Mouse (Mus musculus) kidney, adult 18-20 months (tissue): ENCODE measurements at regions not wholly inside any gene's neighbourhood (a gene's known extent, or its start where the extent isn't known, plus 50 kb on each side); places are given as distances from the start of the nearest gene placed in this dataset.
A peak's percentile ranks its signal among the peaks of the same experiment; 100 is the strongest.

ENCODE experiments used
- DNase-seq: peaks from one replicate; pipeline ENCODE4 v3.0.0; 2021

DNA sequence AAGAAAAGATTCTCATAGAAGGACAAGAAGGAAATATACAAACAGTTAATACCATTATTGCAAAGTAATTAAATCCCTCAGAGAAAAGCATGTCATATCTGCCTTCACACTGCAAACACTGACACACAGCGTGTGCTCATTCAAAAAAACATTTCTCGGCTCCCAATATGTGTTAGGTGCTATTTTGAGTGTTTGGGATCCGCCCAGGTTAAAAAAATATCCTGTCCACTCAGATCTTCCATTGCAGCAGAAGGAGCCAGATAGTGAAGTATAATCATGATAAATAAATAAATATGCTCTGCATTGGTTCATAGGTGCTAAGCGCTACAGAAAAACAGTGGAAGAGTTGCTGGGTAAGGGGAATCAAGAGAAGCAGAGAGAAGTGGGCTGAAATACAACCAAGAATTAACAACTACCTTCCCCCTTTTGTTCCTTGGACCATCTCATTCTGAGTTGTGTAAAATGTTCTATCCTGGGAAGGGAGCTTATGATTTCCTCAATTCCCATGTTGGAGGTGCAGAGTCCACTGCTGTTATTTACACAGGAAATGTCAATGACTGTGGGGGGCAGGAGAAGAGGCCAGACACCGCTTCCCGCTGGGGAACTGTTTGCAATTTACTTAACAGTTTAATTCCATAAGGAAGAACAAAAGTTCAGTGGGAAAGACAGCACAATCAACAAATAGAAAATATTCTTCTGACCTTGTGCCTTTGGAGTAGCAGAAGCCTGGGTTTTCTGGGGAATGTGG is 139.9 kb downstream of the Tle1 start:
- no peak for DNase-seq

DNA sequence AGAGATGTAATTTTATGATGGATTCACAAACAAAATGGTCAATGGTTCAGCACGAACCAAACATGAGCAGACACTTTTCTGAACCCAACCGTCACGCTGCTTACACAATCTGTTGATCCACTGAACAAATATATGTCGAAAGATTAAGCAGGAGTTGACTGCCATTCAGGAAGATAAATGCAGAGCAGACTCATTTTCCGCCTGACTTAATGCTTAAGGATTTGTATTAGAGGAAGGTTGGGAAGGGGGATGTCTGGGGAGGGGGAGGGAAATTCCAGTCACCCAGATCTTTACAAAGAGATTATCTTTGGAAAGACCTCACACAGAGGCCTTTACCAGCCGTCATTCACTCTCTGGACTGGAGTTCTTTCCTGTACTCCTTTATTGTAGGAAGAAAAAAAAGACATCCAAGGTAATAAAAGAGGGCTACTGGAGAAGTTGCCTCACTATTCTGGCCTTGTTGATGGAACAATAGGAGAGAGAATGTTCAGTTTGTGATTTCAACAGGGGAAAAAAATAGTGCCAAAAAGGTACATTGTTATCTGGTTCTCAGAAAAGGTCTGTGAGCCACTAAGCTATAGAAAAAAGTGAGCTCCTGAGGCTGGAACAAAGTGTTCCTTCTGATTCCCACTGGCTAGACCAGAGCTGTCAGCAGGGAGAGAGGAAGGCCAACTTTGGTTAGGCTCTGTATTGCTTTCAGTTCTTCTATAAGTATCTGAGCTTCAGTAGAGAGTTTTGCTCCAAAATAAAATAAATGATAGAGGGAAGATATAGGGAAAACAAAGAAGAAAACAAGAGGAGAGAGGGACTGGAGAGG is 150.9 kb downstream of the Tle1 start:
- no peak for DNase-seq

DNA sequence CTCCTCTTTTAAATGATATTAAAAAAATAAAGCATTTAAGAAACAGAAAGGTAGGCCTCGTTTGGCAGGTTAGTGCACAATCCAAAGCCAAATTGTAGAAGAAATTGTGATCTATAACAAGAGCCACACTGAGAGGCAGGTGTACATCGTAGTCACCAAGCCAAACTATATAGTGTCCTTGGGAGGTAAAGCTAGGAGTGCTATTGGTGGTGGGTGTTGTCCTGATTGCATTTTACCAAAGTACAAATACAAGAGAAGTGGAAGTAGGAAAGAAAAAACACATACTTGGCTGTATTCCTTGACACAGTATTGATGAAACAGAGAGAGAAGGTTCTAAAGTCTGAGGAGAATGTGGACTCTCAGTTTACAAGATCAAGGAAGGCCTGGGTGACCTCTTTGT is 178.6 kb downstream of the Tle1 start:
- no peak for DNase-seq

DNA sequence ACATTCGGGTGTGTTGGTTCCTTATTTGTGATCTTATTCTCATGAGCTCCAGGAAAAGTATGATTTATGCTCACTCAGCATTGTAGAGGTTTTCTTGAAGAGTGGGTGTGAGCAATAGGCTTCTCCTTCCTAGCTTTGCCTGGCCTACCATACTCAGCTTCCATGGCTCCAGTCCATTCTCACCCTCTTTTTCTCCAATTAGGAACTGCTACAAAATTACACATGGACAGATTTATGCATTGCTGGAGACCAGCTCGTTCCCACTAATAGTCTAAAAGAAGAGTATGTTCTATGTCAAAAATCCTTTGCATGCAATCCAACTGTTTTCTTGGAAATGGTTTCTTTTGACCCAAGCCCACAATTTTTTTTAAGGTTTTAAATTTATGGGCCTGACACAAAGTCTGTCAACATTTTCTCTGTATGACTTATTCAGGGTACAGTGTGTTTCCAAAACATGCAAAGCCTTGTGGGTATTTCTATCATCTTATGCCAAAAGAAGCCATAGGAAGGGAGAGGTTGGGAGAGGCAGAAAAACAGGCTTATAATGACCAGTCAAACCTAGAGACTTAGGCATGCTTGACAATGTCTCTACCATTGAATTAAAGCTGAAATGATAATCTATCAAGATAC is 186.4 kb downstream of the Tle1 start:
- DNase-seq, result peak; percentile 3

DNA sequence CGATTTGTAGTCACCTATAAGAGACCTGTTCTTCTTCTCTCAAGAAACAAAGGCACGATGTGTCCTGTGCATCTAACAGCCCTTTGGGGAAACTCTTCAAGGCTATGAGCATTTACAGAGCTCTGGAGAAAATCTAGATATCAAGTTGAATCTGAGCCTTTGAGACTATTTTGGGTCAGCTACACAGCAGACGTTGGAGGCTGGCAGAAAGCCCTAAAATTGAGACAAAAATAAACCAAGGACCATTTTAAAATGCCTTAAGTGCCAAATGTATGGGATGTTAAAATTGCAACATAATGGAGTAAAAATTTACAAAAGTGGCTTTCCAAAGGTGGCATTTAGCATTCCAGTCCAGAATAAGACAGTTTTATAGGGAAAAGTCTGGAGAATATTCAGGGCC is 187.1 kb downstream of the Tle1 start:
- no peak for DNase-seq

DNA sequence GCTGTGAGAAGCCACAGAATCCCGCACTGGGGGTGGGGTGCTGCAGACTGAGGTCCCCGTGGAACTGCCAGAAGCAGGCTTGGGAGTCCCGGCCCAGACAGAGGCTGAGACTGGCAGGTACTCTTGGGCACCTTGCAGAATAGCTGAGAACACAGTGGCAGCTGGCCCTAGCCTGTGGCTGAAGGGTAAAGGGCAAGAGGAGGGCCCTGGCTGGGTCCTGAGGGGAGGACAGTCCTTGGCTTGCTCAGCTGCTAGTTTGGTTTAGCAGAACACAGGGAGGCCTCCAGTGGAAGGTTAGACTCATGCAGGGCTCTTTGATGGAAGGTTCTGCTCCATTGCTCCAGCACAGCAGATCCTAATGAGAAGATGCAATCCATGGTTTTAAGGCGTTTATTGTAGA is 190.4 kb downstream of the Tle1 start:
- no peak for DNase-seq

DNA sequence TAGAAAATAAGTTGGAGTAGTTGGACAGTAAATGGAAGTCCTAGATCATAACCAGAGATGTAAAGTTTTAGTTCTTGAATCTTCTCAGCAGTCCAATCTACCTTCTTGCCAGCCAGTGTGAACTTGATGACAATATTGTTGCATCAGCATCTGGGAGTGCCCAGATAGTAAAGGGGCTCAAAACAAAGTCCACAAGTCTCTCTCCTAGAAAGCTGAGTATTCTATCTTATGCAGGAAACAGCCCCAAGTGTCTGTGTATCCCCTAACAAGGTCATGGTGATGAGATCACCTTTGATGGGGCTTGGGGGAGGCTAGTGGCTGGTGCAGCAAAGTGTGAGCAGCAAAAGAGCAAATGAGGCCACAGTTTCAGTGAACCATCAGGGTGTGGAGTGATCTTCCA is 194.8 kb downstream of the Tle1 start:
- no peak for DNase-seq

DNA sequence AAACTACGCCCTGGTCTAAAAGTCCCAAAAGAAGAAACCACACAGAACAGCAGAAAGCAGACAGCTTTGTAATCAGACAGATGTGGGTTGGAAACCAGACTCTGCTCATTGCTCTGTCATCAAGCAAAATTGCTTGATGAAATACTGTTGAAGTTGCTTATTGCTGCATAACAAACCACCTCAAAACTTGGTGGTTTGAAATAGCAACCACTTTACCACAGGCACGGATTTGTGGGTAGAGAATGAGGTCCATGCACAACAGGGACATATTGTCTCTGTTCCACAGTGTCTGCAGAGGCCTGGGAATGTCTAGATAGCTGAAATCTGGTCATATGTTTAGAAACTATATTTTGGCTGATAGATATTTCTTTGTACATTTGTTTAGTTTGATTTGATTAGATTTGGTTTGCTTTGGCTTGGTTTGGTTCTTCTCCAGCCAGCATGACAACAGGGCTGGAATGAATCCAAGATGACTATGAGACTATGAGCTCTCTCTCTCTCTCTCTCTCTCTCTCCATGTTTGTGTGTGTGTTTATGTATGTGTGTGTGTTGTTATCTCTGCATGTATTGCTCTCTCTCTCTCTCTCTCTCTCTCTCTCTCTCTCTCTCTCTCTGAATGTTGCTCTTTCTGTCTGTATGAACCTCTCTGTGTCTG is 199.4 kb downstream of the Tle1 start:
- no peak for DNase-seq

DNA sequence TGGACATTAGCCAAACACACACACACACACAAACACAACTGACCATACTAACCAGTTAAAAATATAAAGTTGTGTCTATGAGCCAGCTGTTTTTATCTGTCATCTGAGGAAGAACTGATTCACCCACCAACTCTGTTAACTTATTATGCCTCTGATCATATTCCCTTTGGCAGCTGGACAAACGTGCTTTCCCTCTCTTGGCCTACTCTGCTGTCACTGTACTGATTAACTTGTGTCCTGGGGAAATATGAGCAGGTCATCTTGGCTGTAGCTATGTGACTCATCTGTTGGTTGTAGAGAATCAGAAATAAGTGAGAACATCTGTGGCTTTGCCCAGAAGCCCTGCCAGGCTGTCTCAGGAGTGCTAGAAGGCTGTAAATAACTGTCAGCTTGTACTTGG is 210.9 kb upstream of the Gm11232 start:
- DNase-seq, result peak; percentile 12

DNA sequence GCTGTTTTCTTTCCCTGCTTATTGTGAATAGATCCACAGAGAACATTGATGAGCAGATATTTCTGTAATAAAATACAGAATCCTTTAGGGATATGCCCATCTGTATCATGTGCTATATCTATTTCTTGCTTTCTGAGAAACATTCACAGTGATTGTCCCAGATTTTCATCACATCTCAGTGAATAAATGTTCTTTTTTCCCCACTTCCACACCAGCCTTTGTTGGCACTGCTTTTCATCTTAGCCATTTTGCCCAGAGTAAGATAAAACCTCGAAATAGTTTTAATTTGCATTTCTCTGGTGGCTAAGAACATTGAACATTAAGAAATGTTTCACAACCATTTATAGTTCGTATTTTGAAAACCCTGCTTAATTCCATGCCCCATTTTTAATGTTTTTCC is 195.7 kb upstream of the Gm11232 start:
- no peak for DNase-seq

DNA sequence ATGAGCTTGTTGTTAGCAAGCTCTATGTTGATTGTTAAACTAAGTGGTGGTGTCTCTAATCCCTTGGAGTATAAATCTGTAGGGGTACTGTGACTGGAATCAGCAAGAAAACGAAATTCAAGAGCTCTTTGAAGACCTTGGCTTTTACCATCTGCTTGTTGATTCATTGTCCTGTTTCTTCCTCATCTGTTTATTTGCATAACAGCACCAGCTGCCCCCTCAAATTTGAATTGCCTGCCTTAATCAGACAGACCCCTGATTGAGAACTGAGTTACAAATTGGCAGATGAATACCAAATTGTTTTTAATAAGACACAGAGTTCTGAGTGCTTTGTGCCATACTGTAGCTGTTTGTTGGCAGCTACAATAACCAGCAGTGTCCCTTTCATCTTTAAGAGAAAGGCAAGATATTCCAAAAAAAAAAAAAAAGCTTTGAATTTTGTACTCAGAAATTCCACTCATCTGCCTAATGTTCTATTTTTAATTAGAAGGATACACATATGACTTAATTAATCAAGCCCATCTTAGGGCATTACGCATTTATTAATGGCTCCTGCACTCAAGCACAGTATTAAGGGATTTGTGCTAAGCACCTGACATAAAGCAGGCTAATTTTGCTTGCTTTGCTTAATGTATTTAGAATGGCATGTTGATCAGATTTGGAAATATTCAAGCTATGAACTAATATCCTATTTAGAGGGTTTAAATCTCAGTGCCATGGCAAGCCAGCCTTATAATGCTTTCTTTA is 175.6 kb upstream of the Gm11232 start:
- no peak for DNase-seq

DNA sequence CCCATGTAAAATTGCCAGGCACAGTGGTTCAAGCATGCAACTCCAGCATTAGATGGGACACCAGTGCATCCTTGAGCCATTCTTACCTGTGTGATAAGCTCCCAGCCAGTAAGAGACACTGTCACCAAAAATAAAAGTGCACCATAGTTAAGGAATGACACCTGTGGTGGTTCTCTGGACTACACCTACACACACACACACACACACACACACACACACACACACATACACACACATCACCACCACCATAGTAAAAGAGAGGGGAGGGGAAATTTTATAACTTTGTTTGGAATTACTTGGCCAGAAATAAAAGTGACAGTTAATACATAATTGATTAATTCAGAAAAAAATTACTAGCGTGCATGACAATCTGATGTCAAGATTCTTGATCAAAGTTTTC is 175.1 kb upstream of the Gm11232 start:
- no peak for DNase-seq

DNA sequence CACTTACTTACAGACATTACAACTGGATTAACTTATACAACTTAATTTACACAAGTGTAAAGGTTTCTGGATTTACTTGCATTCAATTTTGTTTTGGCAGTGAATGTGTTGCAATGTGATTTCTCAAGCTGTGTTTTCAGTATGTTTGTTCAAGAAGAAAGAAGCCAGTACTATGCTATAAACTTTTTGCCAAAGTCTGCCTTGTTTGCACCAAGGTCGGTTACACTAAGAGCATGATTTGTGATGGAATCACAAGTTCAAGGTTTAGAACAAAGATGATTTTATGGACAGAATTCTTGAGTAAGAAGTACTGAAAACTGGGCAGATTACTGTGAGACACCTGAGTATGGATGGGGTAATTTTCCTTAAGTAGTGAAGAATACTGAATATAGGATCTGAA is 153.8 kb upstream of the Gm11232 start:
- DNase-seq, result no peak

DNA sequence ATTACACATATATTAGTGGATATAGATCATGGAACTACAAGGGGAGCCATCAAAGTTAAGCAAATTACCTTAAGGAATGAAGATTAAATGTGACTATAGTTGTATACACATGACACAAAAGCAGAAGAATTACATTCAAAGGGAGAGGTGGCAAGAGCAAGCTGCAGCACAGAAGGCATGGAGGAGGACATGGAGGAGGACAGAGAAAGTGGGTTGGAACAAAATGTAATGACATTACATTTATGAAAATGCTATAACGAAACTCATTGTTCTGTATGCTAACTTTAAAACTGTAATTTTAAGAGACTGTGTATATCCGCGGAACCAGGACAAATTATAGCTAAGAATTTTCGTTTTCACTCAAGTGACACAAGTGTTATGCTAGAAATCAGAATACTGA is 117.9 kb upstream of the Gm11232 start:
- DNase-seq, result no peak

DNA sequence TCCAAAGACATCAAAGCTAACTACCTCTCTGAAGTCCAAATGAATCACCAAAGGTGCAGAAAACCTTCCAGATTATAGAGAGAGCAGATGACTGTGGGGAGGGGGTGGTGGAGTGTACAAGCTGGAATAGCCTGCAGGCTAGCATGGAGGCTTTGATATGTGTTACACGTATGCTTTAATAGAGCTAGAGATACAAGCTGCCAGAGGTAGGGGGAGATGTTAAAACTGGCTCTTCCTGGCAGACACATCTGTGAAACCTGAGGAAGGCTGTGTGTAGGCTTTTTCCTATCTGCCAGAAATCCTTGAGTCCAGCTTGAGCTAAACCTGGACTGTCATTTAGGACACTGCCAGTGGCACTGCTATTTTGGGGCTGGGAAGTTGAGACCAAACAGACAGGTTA is 109.2 kb upstream of the Gm11232 start:
- no peak for DNase-seq

DNA sequence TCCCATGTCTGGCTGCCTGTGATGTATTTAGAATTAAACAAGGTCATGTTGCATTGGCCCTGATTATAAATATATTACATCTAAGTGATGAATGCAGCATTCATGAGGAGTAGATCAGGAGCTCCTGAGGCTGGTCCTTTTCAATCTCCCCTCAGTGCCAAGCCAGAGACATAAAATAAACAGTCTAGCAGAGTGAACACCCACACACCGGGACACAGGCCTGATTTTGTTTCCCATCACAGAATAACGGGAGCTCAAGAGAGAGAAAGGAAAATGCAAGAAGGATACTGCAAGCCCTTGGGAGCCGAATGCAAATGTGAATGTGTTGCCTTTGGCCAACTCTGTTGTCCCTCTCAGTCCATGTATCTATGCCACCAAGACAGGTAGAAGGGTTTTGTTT is 84.1 kb upstream of the Gm11232 start:
- DNase-seq, result no peak

DNA sequence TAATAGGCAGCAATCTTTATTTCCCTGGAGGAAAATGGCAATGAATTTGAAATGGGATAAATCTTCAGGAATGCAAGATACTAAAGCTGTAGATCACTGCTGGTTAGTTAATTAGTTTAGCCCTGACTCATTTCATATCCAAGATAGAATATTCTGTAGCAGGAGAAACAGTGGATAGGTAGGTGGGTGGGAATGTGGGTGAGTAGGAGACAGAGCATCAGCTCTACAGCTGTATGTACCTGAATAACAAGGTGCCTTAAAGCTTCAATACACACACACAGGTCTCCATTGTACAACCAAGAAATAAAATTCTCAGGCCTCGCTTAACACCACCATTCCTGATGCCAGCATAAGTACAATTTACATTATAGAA is 83.0 kb upstream of the Gm11232 start:
- DNase-seq, result no peak

DNA sequence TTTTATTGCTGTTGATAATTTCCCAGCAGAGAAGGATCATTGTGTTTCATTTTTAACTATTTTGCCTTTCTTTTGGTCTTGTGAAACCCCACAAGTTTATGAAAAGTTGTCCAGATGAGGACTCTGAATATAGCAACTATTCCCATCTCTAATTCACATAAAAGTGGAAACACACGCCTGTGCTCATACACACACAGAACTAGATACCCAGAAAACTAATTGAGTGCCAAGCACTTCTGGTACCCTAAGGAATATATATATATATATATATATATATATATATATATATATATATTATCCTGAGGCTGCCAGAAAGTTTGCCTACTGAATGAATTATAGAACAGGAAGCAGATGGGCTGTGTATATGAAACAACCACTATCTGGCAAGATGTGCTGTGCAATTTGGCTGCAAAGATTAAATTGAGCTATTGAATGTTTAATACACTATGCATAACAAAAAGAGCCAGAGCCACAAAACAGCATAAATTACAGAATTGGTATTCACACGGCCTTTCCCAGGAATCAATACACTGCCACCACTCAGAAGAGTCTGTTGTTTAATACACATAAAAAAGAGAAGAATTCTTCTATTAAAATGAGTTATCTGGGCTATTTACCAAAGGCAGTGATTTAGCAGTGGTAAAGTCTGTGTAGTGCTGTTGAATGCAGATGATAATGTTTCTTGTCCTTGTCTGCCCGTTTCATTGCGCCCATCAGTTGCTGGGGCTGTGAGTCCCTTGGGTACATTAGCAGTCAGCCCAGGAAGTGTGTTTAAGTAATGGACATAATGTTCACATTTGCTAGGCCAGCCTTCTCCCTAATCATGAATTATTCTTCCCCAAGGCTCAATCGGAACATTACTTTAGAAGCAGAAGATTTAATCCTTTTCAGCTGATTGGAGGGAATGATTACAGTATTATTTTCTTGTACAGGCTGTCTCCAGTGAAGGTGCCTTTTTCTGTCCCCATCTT is 82.3 kb upstream of the Gm11232 start:
- no peak for DNase-seq

DNA sequence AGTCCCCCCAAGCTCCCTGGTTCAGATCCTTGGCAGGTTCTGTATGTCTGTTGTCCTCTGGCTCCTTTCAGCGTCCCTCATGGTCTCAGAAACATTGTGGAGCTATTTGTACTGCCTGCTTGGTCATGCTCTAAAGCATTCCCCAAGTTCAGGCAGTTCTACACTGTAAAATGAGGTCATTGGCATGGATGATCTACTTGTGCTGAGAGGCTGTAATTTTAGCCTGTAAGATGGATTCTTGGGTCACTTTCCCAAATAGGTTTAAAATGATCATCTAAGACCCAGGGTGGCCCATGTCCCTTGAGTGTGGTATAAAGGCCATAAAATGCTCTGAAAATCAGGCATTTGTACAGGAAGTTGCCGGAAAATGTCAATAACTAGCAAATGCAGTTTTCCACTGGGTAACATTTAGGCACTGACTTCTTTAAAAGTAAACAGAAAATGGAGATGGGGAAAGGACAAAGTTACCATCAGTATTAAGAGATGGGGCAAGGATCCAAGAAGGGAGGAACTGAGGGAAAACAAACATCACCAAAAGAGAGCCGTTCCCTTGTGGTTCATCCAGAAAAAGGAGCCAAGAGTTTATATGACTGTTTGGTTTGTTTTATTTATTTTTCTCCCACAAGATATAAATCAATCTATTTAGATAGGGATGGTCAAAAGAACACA is 81.5 kb upstream of the Gm11232 start:
- peak; percentile 13 for DNase-seq

DNA sequence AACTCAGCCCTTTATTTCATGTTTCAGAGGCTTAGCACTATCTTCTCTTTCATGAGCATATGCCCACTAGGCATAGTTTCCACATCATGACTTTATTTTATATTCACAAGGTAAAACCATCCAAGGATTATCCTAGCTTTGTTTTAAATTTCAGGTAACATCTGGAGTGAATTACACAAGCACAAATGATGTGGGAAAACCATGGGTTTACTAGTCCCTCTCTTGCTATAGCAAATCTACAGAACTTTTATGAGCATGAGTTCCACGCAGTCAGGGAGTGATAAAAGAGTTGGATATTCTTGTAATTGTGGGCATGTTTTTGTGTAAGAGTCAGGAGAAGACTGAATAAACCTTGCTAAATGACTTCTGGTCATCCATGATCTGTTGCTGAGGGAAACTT is 78.0 kb upstream of the Gm11232 start:
- DNase-seq, result no peak

DNA sequence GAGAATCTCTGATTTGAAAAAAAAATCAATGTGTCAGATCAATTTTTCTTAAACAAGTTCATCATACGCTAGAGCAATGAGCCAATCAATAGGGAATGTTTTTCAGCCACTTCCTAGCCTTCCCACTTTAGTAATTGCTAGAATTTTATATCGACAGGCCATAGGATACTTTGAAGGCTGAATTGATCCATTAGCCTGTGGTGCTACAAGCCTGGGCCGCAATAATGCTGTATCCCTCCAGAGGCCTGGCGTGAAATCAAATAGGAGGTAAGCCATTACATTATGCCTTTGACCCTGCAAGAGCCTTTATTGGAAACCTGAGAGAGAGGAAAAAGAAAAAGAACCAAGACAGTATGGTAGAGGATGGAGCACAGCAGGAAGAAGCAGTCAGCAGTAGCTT is 53.7 kb upstream of the Gm11232 start:
- no peak for DNase-seq
